In the genomic region with DNA sequence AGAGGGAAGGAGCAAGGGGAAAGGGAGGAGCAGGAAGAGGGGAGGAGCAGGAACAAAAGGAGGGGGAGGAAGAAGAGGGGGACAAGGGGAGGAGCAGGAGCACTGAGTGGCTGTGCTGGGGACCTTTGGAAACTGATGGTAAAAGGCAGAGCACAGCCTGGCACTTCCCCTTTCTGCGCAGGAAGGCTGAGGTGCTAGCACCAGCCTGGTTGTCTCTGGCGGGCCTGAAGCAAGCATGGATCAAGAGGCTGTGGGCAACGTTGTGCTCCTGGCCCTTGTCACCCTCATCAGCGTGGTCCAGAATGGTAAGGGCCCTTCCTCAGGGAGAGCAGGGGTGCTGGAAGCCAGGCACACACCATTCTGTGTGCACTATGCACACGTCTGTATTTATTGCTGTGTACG, we compare ENCODE assay signal across 11 mouse cellular contexts. TPM values are rescaled to one million over a fixed set of nuclear protein-coding genes. Genes with fewer than 3 reads are reported as not detected.
A peak's percentile ranks its signal among the peaks of the same experiment; 100 is the strongest.
DNase-seq lines count a peak whose midpoint lies in the region; ATAC-seq and TF ChIP-seq lines count a peak whose summit lies in the region.
"Had no signal": no experiment of that assay in that cellular context is flagged by ENCODE, and none has a peak within 500 bp of the region (broad histone marks: within the 10 kb centered on the region; RNA-seq: fewer than 3 reads in every experiment).

No protein-coding gene starts in this region.

- no peak for TF ChIP-seq CTCF in gastrocnemius, adult 2 months (IDR thresholded peaks at IDR 0.05)
- TF ChIP-seq CTCF in thymus, adult 2 months (IDR thresholded peaks at IDR 0.05; ENCODE audit: borderline replicate concordance, control insufficient read depth, extremely low read depth, insufficient read depth, low read length, poor library complexity): no peak

- no peaks in the 10 kb centered on the region for H3K9me3 ChIP-seq in stomach, embryonic 15.5 days
- H3K9me3 ChIP-seq in neural tube, embryonic 15.5 days (replicated peaks): no peaks in the 10 kb centered on the region

- H3K27me3 ChIP-seq in thymus, adult 2 months (ENCODE audit: control insufficient read depth, insufficient read depth, low read length): no peaks in the 10 kb centered on the region
- H3K27me3 ChIP-seq in stomach, embryonic 15.5 days (replicated peaks): no peaks in the 10 kb centered on the region
- no peaks in the 10 kb centered on the region for H3K27me3 ChIP-seq in neural tube, embryonic 15.5 days (replicated peaks)
- H3K27me3 ChIP-seq: kidney, embryonic 15.5 days had no signal

- TF ChIP-seq POLR2A in thymus, adult 2 months (IDR thresholded peaks at IDR 0.05; ENCODE audit: control insufficient read depth, extremely low read depth, insufficient read depth, low read length, poor library complexity): no peak

- no peak overlapping the region for H3K9ac ChIP-seq in stomach, embryonic 15.5 days
- H3K9ac ChIP-seq in neural tube, embryonic 15.5 days (replicated peaks): no peak overlapping the region
- H3K9ac ChIP-seq: kidney, embryonic 15.5 days had no signal

- peak overlapping the region; percentile 38 for H3K27ac ChIP-seq in gastrocnemius, adult 2 months
- H3K27ac ChIP-seq in thymus, adult 2 months (ENCODE audit: control insufficient read depth, insufficient read depth, low read length): no peak overlapping the region
- H3K27ac ChIP-seq in stomach, embryonic 15.5 days: no peak overlapping the region
- H3K27ac ChIP-seq in neural tube, embryonic 15.5 days (replicated peaks): no peak overlapping the region
- H3K27ac ChIP-seq: kidney, embryonic 15.5 days had no signal

- intact Hi-C loops in gastrocnemius, adult 2 months (cut with DNase I): no loop called here

- peaks cover 27% of the 10 kb centered on the region for H3K4me1 ChIP-seq in thymus, adult 2 months (replicated peaks; ENCODE audit: control insufficient read depth, insufficient read depth, low read length)
- 0 out of 2 replicates have a peak, but pooled peaks cover 6% of the 10 kb centered on the region for H3K4me1 ChIP-seq in stomach, embryonic 15.5 days
- H3K4me1 ChIP-seq in neural tube, embryonic 15.5 days: no peaks in the 10 kb centered on the region

- peak; percentile 39 for DNase-seq in gastrocnemius, adult 2 months
- no peak for DNase-seq in gastrocnemius, postnatal 25 days
- DNase-seq in thymus, adult 2 months: no peak
- no peak for DNase-seq in thymus, postnatal 0 days (ENCODE audit: low spot score)
- DNase-seq in lung, postnatal 36 days: peak; percentile 54
- DNase-seq in layer of hippocampus, postnatal 14 days (ENCODE audit: low spot score in 2 of 2): no peak
- DNase-seq: right cerebral cortex, postnatal 25 days had no signal

- peak overlapping the region; percentile 48 for H3K4me3 ChIP-seq in gastrocnemius, adult 2 months
- 0 out of 2 replicates have a peak overlapping the region, but pooled peaks have one; percentile 1 for H3K4me3 ChIP-seq in thymus, adult 2 months (ENCODE audit: control insufficient read depth, insufficient read depth, low read length)
- 0 out of 2 replicates have a peak overlapping the region, but pooled peaks have one; percentile 5 for H3K4me3 ChIP-seq in stomach, embryonic 15.5 days (replicated peaks)
- no peak overlapping the region for H3K4me3 ChIP-seq in neural tube, embryonic 15.5 days (replicated peaks)
- H3K4me3 ChIP-seq: kidney, embryonic 15.5 days had no signal

- WGBS in thymus, adult 2 months: 17% methylated on average over 6 of the region's 6 CpGs
- 57% methylated on average over 6 of the region's 6 CpGs for WGBS in stomach, embryonic 15.5 days
- 49% methylated on average over 5 of the region's 6 CpGs for WGBS in neural tube, embryonic 15.5 days

- no peaks in the 10 kb centered on the region for H3K36me3 ChIP-seq in thymus, adult 2 months (ENCODE audit: control insufficient read depth, insufficient read depth, low read length)
- H3K36me3 ChIP-seq in stomach, embryonic 15.5 days: no peaks in the 10 kb centered on the region
- no peaks in the 10 kb centered on the region for H3K36me3 ChIP-seq in neural tube, embryonic 15.5 days
- H3K36me3 ChIP-seq: kidney, embryonic 15.5 days had no signal

- no peak overlapping the region for H3K4me2 ChIP-seq in stomach, embryonic 15.5 days
- H3K4me2 ChIP-seq in neural tube, embryonic 15.5 days: no peak overlapping the region
- H3K4me2 ChIP-seq: kidney, embryonic 15.5 days had no signal

- no peak for ATAC-seq in stomach, embryonic 15.5 days (ENCODE audit: insufficient read depth, low FRiP score, low read depth)
- no peak for ATAC-seq in neural tube, embryonic 15.5 days (ENCODE audit: low FRiP score)
- ATAC-seq: forebrain, embryonic 16.5 days had no signal

RNA-seq across cellular contexts. Expression of a gene that starts 0.3 kb away (rescaled TPM):
- 1 to 10 TPM; 4.1 to 5.1 TPM for total RNA-seq in gastrocnemius, adult 2 months (2021)
- total RNA-seq in gastrocnemius, postnatal 25 days (2021): 10 to 100 TPM in 1 of 2 experiments, 1 to 10 TPM in 1; 6.2 to 11.0 TPM
- polyA plus RNA-seq in thymus, adult 2 months (2012; rRNA removed): 31.6 and 50.1 TPM in 2 replicates
- polyA plus RNA-seq in thymus, postnatal 0 days (2015; fragmentation: Nextera tagmentation; extraction: Ambion mirVana): 29.7 and 29.8 TPM in 2 replicates
- 26.1 and 32.2 TPM in 2 replicates for polyA plus RNA-seq in stomach, embryonic 15.5 days (2015; fragmentation: Nextera tagmentation; extraction: Ambion mirVana)
- total RNA-seq in layer of hippocampus, postnatal 14 days (2021): 1 to 10 TPM; 7.6 to 7.9 TPM
- 12.0 and 17.4 TPM in 2 replicates for polyA plus RNA-seq in neural tube, embryonic 15.5 days (2015; fragmentation: Nextera tagmentation; extraction: Ambion mirVana)

Comparison
In these comparisons a context has a peak if more than half of its experiments do, and no peak if none do; other contexts are left out.
1. DNase-seq: peak in gastrocnemius, adult 2 months (single experiment) and lung, postnatal 36 days (single experiment); none in gastrocnemius, postnatal 25 days (single experiment), thymus, adult 2 months (single experiment), thymus, postnatal 0 days (single experiment) and layer of hippocampus, postnatal 14 days (0 of 2).